Comparison of ENCODE assay signal across 16 mouse cellular contexts in the genomic region with DNA sequence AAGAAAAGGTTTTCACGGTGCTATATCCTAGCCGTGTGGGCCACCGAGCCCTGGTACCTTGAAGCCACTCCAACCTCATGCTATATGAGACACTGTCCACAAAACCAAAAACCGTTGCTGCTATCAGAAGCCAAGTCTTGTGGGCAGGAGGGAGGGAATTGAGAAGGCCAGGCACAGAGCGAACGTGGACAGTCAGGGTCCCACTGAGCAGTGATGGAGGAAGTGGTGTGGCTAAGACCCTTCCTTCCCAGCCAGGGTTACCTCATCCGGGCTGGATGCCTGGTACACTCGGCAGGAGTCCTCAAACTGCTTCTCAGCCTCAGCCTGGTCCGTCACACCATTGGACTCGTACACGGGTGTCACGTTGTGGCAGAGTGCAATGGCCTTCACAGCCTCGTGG.
"Had no signal": no experiment of that assay in that cellular context is flagged by ENCODE, and none has a peak within 500 bp of the region (broad histone marks: within the 10 kb centered on the region; RNA-seq: fewer than 3 reads in every experiment).

No protein-coding gene starts in this region.

- H3K9me3 ChIP-seq: liver, embryonic 13.5 days; midbrain, embryonic 10.5 days; midbrain, embryonic 13.5 days had no signal

- H3K27me3 ChIP-seq: liver, embryonic 13.5 days; midbrain, embryonic 13.5 days had no signal

- H3K27ac ChIP-seq: kidney, postnatal 0 days; liver, embryonic 13.5 days; midbrain, embryonic 10.5 days; midbrain, embryonic 13.5 days; stomach, postnatal 0 days had no signal

- H3K4me3 ChIP-seq: liver, embryonic 13.5 days; midbrain, embryonic 10.5 days; midbrain, embryonic 13.5 days had no signal

- DNase-seq: kidney, adult 2 months; kidney, postnatal 4 days; liver, embryonic 13.5 days; lung, adult 2 months; lung, postnatal 14 days; lung, postnatal 4 days; right cerebral cortex, adult 18-20 months; right cerebral cortex, postnatal 14 days; right cerebral cortex, postnatal 4 days; thymus, adult 2 months; thymus, postnatal 14 days; thymus, postnatal 4 days had no signal

- H3K4me1 ChIP-seq: midbrain, embryonic 10.5 days; midbrain, embryonic 13.5 days had no signal

- H3K36me3 ChIP-seq: liver, embryonic 13.5 days had no signal
